Mouse (Mus musculus): ENCODE measurements at regions not wholly inside any gene's neighbourhood (a gene's known extent, or its start where the extent isn't known, plus 50 kb on each side); places are given as distances from the start of the nearest gene placed in this dataset.
"Not testable (repeated sequence)": the region's sequence is repeated elsewhere in the genome, so short reads cannot be mapped to it uniquely, and the experiment has no call there.

DNA sequence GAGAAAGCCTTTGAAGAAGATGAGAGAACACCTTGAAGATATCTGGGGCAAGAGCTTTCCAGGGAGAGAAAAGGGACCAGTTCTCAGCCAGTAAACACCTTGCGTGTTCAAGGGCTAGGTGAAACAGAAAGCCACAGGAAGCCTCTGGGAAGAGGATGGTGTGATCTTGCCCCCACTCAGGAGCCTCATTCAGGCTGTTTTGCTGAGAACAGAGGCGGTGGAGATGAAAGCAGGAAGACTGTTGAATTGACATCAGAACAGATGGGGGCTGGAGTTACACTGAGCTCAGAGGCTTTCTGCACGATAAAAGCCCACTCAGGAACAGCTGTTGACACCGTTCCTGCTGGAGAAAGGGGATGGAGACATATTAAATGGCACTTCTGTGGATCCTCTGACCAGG, 262.5 kb downstream of the Dad1 start:
- 16% methylated on average over 4 of the region's 4 CpGs for WGBS

DNA sequence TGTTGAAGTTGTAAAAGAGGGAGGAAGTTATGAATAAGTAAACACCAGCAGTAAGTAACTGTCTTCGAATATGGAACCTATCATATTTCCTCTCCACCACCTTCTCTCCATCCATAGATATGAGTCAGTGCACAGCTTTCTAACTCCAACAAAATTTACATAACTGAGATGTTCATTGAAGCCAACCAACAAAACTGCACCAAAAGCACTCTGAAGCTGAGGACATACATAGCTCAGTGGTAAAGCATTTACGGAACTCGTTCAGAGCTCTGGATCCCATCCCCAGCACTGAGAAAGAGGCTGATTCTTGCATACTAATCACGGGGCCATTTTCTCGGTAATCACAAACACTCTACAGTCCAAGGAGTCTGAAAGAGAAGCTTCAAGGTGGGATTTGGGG, 273.1 kb downstream of the Dad1 start:
- TF ChIP-seq POLR2A (IDR thresholded peaks at IDR 0.05; ENCODE audit: control insufficient read depth, extremely low read depth, insufficient read depth, low read length, poor library complexity) (no peak), CTCF (IDR thresholded peaks at IDR 0.05; ENCODE audit: borderline replicate concordance, control insufficient read depth, extremely low read depth, insufficient read depth, low read length, poor library complexity) (no peak)
- no peaks in the 10 kb centered on the region for H3K27me3 ChIP-seq (ENCODE audit: control insufficient read depth, insufficient read depth, low read length)
- peaks cover 6% of the 10 kb centered on the region for H3K4me1 ChIP-seq (replicated peaks; ENCODE audit: control insufficient read depth, insufficient read depth, low read length)
- DNase-seq = no peak
- no peak overlapping the region for H3K27ac ChIP-seq (ENCODE audit: control insufficient read depth, insufficient read depth, low read length)
- H3K36me3 ChIP-seq (ENCODE audit: control insufficient read depth, insufficient read depth, low read length) = no peaks in the 10 kb centered on the region
- WGBS = 76% methylated on average over 5 of the region's 5 CpGs
- H3K4me3 ChIP-seq (ENCODE audit: control insufficient read depth, insufficient read depth, low read length) = no peak overlapping the region

More for the DNA sequence above, 262.5 kb downstream of the Dad1 start:
- Histone ChIP-seq H3K4me1 (replicated peaks; ENCODE audit: control insufficient read depth, insufficient read depth, low read length) (no peaks in the 10 kb centered on the region; the same call in 1 of the 2 replicates), H3K4me3 (ENCODE audit: control insufficient read depth, insufficient read depth, low read length) (no peak overlapping the region), H3K36me3 (ENCODE audit: control insufficient read depth, insufficient read depth, low read length) (no peaks in the 10 kb centered on the region), H3K27ac (ENCODE audit: control insufficient read depth, insufficient read depth, low read length) (no peak overlapping the region; the same call in 1 of the 2 replicates), H3K27me3 (ENCODE audit: control insufficient read depth, insufficient read depth, low read length) (no peaks in the 10 kb centered on the region)
- TF ChIP-seq POLR2A (IDR thresholded peaks at IDR 0.05; ENCODE audit: control insufficient read depth, extremely low read depth, insufficient read depth, low read length, poor library complexity) (no peak), CTCF (IDR thresholded peaks at IDR 0.05; ENCODE audit: borderline replicate concordance, control insufficient read depth, extremely low read depth, insufficient read depth, low read length, poor library complexity) (no peak)
- DNase-seq = peak; percentile 38

DNA sequence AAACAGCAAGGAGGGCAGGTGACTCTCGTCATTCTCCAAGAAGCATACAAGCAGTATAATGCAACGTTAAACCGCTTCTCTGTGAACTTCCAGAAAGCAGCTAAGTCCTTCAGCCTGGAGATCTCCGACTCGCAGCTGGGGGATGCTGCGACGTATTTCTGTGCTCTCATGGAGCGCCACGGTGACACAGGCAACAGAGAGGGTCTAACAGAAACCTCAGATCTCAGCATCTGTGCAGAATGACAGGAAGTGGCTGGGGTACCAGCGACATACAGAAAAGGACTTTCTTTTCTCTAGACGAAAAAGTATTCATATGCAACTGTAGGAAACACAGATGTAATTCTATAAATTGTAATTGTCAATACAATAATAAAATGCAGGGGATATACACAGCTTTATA, 292.5 kb downstream of the Dad1 start:
- Histone ChIP-seq H3K4me1 (replicated peaks; ENCODE audit: control insufficient read depth, insufficient read depth, low read length) (peaks cover 15% of the 10 kb centered on the region), H3K27ac (ENCODE audit: control insufficient read depth, insufficient read depth, low read length) (peak overlapping the region; percentile 97), H3K4me3 (ENCODE audit: control insufficient read depth, insufficient read depth, low read length) (peak overlapping the region; percentile 51; the same call in 1 of the 2 replicates)
- H3K27me3 ChIP-seq (ENCODE audit: control insufficient read depth, insufficient read depth, low read length); H3K36me3 ChIP-seq (ENCODE audit: control insufficient read depth, insufficient read depth, low read length): not testable (repeated sequence)
- WGBS = 7% methylated on average over 8 of the region's 11 CpGs
- peak; percentile 42 for DNase-seq

DNA sequence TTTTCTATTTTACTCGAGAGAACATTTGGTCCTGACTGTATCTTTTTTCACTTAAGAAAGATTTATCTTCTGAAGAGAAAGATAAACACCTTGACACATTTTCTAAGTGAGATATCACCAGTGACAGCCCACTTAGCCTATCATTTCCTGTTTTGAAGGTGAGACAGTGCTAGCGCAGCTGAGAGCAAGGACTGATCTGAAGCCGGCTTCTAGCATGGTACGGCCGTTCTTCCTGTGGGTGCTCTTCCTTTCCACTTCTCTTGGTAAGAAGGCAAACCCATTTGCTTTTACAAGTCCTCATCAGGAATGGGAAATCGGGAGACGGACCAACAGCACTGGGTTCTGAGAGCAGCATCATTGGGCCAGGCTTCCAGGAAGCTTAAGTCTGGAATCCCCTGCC, 293.1 kb downstream of the Dad1 start:
- H3K4me3 ChIP-seq (ENCODE audit: control insufficient read depth, insufficient read depth, low read length) = peak overlapping the region; percentile 51
- peaks cover 15% of the 10 kb centered on the region for H3K4me1 ChIP-seq (replicated peaks; ENCODE audit: control insufficient read depth, insufficient read depth, low read length)
- H3K27me3 ChIP-seq (ENCODE audit: control insufficient read depth, insufficient read depth, low read length) = no peaks in the 10 kb centered on the region
- peak; percentile 46 for DNase-seq
- H3K36me3 ChIP-seq (ENCODE audit: control insufficient read depth, insufficient read depth, low read length) = no peaks in the 10 kb centered on the region
- WGBS = 6% methylated on average over 7 of the region's 7 CpGs
- peak overlapping the region; percentile 97 for H3K27ac ChIP-seq (ENCODE audit: control insufficient read depth, insufficient read depth, low read length)
- TF ChIP-seq POLR2A (IDR thresholded peaks at IDR 0.05; ENCODE audit: control insufficient read depth, extremely low read depth, insufficient read depth, low read length, poor library complexity) = no peak
- no peak for TF ChIP-seq CTCF (IDR thresholded peaks at IDR 0.05; ENCODE audit: borderline replicate concordance, control insufficient read depth, extremely low read depth, insufficient read depth, low read length, poor library complexity)

DNA sequence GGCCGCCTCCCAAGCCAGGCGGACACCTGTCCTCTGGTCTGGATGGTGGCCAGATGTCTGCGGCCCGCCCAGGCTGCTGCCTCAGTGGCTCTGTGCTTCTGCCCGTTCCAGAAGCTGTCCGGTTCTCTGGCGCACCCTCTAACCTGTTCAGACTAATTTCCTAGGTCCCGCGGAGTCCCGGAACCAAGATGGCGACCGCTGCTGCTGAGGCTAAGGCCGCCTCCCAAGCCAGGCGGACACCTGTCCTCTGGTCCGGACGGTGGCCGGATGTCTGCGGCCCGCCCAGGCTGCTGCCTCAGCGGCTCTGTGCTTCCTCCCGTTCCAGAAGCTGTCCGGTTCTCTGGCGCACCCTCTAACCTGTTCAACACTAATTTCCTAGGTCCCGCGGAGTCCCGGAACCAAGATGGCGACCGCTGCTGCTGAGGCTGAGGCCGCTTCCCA, 318.1 kb downstream of the Dad1 start:
- WGBS = 98% methylated on average over 29 of the region's 29 CpGs
- DNase-seq = peak; percentile 73
- not testable (repeated sequence) for H3K36me3 ChIP-seq (ENCODE audit: control insufficient read depth, insufficient read depth, low read length); H3K27me3 ChIP-seq (ENCODE audit: control insufficient read depth, insufficient read depth, low read length); H3K4me3 ChIP-seq (ENCODE audit: control insufficient read depth, insufficient read depth, low read length); H3K27ac ChIP-seq (ENCODE audit: control insufficient read depth, insufficient read depth, low read length); H3K4me1 ChIP-seq (replicated peaks; ENCODE audit: control insufficient read depth, insufficient read depth, low read length)

DNA sequence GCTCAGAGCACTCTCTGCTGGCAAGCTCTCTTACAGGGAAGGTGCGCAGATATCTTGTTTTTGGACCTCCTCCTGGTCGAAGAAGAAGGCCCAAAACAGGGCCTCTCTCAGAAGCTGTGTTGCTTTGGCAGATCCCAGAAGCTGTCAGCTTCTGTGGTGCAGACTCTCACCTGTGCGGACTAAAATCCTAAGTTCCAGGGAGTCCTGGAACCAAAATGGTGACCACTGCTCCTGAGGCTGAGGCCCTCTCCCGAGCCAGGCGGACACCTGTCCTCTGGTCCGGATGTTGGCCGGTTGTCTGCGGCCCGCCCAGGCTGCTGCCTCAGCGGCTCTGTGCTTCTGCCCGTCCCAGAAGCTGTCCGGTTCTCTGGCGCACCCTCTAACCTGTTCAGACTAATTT, 318.6 kb downstream of the Dad1 start:
- H3K4me3 ChIP-seq (ENCODE audit: control insufficient read depth, insufficient read depth, low read length); H3K27ac ChIP-seq (ENCODE audit: control insufficient read depth, insufficient read depth, low read length); H3K4me1 ChIP-seq (replicated peaks; ENCODE audit: control insufficient read depth, insufficient read depth, low read length); H3K27me3 ChIP-seq (ENCODE audit: control insufficient read depth, insufficient read depth, low read length); H3K36me3 ChIP-seq (ENCODE audit: control insufficient read depth, insufficient read depth, low read length): not testable (repeated sequence)
- WGBS = 97% methylated on average over 10 of the region's 13 CpGs
- DNase-seq = peak; percentile 67

DNA sequence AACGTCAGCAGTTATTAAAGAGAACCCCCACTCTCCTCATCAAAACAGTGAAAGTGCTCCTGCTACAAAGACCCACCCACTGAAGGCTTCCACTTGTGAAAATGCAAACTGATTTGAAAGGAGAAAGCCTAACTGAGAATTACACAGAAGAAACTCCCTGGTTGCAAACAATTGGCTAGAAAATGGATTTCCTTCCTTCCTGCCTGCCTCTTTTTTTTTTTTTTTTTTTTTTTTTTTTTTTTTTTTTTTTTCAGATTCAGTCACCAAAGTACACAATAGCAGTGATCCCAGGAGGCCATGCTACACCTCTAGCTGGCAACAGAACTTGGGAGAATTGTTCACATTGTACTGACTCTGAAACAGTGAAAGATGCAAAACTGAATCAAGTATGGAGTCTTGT, 343.0 kb downstream of the Dad1 start:
- no peak for DNase-seq
- Histone ChIP-seq H3K27ac (ENCODE audit: control insufficient read depth, insufficient read depth, low read length) (no peak overlapping the region), H3K27me3 (ENCODE audit: control insufficient read depth, insufficient read depth, low read length) (no peaks in the 10 kb centered on the region), H3K4me3 (ENCODE audit: control insufficient read depth, insufficient read depth, low read length) (no peak overlapping the region), H3K4me1 (replicated peaks; ENCODE audit: control insufficient read depth, insufficient read depth, low read length) (no peaks in the 10 kb centered on the region), H3K36me3 (ENCODE audit: control insufficient read depth, insufficient read depth, low read length) (no peaks in the 10 kb centered on the region)
- 63% methylated on average over 1 of the region's 1 CpGs for WGBS
- no peak for TF ChIP-seq CTCF (IDR thresholded peaks at IDR 0.05; ENCODE audit: borderline replicate concordance, control insufficient read depth, extremely low read depth, insufficient read depth, low read length, poor library complexity)
- TF ChIP-seq POLR2A (IDR thresholded peaks at IDR 0.05; ENCODE audit: control insufficient read depth, extremely low read depth, insufficient read depth, low read length, poor library complexity) = no peak
